Mouse (Mus musculus) right cerebral cortex, postnatal 4 days (tissue): ENCODE measurements at regions not wholly inside any gene's neighbourhood (a gene's known extent, or its start where the extent isn't known, plus 50 kb on each side); places are given as distances from the start of the nearest gene placed in this dataset.
A peak's percentile ranks its signal among the peaks of the same experiment; 100 is the strongest.
"Not testable (repeated sequence)": the region's sequence is repeated elsewhere in the genome, so short reads cannot be mapped to it uniquely, and the experiment has no call there.

Source experiments
- DNase-seq: peaks from one replicate; pipeline ENCODE4 v3.0.0-alpha.2; 2022

DNA sequence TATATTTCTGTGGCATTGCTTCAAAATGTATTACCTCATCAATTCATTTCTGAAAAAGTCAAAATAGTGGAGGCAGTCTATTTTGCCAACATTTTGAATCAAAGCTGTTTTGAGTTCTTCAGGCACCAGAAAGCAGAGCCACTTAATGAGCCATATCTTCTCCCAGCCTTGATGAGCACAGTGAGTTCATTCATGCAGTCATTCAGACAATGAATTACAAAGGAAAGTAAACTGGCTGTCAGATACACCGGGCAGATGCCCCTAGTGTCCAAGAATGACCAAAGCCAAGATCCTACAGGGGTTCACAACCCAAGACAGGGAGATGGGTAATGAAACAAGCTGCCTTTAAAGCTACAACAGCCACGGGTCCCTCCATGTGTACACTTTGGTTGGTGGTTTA, 798.7 kb downstream of the Cypt12 start:
- no peak for DNase-seq

DNA sequence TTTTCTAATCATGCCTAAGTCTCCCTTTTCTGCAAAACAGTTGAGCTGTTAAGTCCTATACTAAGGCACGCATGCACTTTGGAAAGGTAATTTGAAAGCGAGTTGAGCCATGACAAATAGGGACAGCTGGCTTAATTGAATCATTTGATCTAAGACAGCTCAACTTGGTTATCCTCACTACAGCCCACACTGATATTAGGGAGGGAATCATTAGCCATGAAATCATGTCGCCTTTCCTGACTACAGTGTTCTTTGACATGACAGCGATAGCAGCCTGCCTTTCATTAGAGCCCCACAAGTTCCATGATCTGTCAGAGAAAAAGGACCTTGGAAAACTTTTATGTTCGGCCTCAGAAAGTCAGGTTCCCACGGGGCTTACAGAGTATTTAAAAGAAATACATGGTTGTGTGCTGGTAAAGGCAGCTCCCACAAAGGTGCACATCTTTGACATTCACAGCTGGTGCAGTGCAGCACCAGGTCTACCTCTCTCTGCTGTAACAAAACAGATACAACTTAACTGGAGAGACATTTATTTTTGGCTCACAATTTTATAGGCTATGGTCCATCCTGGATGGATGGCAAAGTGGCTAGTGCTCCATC, 803.5 kb downstream of the Cypt12 start:
- DNase-seq, result no peak

DNA sequence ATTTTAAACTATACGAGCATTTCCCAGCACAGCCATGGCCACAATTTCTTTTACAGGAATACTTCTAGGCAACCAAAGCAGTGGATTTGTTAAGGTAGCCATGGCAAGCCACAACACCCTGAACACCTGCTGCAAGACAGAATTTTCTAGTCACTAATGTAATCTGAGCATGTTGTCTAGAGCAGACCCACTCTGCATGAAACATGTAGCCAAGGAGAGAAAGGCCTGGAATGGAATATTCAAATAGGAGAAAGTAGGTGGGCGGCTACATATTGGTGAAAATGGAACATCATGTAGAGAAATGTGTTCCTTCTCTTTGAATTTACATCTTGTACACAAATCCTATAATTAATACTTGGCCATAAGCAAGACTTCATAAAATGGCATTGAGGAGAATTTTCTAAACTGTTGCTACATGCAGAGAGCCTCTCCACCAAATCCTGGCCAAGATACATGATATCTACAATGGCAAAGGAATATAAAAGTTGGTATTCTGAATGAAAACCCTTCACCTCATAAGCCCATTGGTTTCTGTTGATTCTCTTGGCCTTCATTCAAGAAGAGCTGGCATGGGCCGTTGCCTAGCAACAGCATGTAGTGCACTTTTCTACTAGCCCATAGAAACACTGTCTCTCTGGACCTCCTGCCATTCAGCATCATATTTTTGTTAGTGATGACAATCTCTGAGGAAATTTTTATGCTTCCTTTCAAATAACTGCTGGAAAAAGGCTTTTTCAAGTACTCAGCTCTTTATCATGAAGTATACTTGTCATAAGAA, 816.3 kb downstream of the Cypt12 start:
- peak; percentile 68 for DNase-seq

DNA sequence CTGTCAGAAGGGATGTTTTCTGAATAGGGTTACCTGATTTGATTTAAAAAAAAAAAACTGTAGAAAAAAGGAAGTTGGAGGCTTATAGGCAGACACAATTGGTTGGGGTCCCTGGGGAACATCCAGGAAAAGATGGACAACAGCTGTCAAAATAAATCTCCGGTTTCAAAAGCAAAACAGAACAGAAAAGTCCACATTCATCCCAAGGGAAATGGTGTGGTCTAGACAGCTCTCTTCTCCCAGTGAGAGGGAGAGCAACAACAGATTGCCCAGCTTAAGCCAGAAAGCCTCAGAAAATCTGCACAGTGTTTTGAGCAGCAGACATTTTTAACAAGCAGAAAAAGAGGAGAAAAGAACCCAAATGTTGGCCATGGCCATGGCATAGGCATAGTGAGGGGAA, 830.3 kb downstream of the Cypt12 start:
- DNase-seq, result no peak

DNA sequence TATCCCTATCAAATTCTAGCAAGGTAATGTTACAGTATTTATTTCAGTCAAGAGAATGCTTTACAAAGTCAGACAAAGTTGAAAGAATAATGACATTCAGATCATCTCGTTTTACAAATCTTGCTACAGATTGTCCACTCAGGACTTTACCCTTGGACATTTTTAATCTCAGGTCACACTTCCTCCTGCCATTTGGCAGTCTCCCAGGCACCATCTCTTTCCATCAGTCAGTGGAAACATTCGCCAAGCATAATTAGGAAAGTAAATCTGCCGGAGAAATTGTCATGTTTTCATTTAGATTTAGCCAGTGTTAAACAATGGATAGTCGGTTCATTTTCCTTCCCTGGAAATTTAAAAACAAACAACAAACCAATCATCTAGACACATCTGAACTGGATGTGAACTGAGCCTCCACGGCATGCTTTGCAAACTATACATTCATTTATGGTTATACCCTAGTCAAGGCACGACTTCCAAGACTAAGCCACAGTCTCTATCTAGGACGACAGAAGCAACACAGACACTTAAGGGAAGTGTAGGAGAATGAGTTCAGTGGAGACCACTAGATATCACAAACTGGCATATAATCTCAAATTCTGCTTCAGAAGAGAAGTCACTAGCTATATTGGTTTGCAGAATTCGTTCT, 839.4 kb downstream of the Cypt12 start:
- DNase-seq, result no peak

DNA sequence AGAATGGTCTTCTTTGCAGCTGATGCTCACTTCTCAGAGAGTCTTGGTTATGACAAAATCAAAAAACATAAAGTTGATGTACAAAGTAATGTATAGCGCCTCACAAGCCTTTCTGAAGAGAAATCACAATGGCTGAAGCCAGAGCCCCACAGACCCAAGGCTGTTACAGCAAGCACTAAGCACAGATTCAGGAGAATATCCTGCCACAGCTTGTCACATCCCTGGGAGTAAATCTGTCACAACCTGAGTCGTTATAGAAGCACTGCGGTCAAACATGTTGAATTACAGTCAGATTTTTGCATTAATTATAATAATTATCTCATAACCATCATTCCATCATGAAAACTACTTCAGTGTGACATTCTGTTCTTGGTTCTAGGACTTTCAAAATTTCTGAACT, 825.7 kb downstream of the 1700064H15Rik start:
- no peak for DNase-seq

GRCm38 (mm10) chr3:18828788-18829320, 799.6 kb downstream of the 1700064H15Rik start:
- not testable (repeated sequence) for DNase-seq

DNA sequence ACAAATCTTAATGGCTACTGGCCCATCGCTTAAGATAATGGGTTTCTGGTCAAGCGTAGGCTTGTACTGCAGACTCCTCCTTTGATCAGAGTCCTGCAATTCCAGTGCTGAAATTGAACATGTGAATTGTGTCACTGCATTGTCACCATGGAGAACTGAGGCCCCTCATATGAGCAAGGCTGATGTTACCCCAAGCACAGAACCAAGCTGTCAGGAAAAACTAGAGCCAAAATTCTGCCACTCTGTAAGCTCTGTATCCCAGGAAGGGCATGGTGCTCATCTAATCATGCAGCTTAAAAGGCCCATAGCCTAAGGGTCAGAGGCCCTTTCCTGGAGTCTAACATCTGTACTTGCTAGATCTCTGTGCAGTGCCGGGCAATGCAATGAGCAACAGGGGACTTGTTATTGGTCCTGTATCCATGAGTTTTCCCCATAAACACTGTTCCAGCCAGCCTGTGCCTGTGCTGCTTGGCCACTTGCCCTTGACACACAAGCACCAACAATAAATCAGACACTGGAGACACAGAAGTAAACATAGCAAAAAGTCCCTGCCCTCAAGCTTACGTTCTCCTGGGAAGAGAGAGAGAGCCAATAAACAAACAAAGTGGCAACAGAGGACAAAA, 760.2 kb downstream of the 1700064H15Rik start:
- no peak for DNase-seq

GRCm38 (mm10) chr3:18868758-18869157, 759.7 kb downstream of the 1700064H15Rik start:
- no peak for DNase-seq

DNA sequence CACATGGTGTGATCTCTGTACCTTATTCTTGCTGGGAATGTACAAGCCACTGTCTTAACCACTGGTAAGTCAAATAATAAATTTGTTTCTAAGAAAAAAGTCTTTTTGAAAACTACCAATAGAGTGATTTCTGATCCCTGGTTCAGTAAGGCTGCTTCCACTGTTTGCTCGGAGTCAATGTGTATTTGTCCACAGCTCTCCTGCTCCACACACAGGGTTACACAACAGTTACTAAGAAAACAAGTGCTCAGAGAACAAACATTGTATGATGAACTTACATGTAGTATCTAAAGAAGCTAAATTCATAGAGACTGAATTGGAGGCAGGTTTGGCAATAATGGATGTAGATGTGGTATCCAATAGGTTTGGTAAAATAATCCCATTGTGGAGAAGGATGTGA, 751.4 kb downstream of the 1700064H15Rik start:
- DNase-seq, result no peak

- no peak for DNase-seq
Measured at GRCm38 (mm10) chr3:18877572-18877971, 750.9 kb downstream of the 1700064H15Rik start.

DNA sequence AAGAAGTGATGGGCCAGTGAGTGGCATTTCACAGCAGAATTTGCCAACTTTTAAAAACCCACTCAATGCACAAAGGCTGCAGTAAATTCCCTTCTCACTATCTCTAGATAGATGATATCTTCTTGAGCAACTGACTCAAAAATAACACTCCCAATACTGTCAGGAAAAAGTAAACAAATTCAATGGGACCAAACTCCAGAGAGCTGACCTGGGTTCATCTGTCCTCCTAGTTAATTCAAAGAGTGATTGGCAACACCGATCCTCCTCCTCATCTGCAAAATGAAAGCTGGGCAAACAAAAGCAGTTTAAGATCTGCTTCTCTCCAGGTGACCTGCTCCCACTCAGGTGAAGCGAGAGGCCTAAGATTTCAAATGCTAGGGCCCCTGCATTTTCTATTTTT, 747.3 kb downstream of the 1700064H15Rik start:
- no peak for DNase-seq

DNA sequence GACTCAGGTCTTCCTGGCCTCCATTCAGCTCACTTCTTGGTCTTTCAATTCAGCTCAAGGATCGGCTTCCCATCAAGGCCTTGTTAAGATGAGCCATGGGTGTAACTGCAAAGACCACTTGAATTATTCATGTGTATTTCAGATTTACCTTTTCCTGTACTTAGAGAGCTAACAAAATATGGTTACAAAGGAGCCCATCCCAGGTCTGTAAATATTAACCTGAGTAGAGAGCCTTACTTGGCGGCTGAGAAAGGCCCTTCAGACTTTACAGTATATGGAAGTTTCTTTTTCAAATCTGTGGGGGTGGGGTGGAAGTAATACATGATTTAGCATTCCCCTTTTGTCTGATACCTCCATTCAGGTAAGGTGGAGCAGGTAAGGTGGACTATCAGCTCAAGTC, 735.7 kb downstream of the 1700064H15Rik start:
- DNase-seq, result no peak

- DNase-seq, result peak; percentile 14
Measured at GRCm38 (mm10) chr3:18905769-18906168, 722.7 kb downstream of the 1700064H15Rik start.

GRCm38 (mm10) chr3:18906210-18906609, 722.3 kb downstream of the 1700064H15Rik start:
- no peak for DNase-seq

DNA sequence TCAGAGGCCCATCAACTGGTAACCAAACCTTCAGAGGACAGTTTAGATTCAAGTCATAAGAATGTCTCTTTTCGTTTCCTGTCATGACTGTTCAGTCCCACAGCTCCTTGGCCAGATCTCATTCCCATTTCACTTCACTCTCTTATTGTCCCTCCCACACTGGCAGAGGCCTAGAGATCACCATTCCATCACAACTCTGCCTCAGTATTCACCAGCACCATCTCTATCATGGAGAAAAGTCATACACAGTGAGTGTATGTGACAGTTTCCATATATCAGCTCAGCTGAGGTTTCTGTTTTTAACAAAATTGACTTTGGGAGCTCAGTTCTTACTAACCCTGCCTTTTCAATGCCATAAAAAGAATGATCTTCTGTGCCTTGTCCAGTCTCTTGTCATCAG, 719.7 kb downstream of the 1700064H15Rik start:
- no peak for DNase-seq

- no peak for DNase-seq
Measured at GRCm38 (mm10) chr3:18928401-18929104, 699.9 kb downstream of the 1700064H15Rik start.

GRCm38 (mm10) chr3:18929105-18929492, 699.4 kb downstream of the 1700064H15Rik start:
- no peak for DNase-seq

DNA sequence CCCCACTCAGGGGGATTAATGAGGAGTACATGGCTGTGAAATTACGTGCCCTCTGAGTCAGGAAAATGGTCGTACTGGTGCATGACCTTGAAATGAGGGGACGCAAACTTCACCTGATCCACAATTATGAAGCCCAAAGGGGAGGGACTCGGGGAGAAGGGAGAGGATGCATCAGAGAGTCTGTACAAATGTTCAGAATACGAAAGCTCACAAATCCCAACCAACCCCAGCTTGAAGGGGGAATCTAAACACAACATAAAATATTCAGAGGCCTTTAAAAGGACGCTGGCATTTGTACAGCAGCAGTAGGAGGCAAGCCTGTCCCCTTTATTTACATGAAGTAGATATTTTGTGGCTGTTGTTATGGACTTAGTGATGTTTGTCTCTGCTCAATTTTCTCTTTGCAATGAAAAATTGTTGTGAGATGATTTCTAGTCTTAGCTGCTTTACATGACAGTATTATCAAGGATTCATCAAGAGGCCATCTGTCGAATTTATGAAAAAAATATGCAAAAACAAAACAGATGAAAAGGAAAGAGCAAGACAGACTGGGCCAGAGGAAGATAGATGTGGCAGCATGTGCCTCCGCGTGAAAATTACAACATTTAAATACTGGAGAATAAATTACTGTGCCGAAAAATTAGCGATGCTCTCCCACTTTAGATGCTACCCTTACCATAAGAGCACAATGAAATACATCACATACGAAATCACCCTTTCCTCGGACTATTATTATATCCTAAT, 695.3 kb downstream of the 1700064H15Rik start:
- no peak for DNase-seq

DNA sequence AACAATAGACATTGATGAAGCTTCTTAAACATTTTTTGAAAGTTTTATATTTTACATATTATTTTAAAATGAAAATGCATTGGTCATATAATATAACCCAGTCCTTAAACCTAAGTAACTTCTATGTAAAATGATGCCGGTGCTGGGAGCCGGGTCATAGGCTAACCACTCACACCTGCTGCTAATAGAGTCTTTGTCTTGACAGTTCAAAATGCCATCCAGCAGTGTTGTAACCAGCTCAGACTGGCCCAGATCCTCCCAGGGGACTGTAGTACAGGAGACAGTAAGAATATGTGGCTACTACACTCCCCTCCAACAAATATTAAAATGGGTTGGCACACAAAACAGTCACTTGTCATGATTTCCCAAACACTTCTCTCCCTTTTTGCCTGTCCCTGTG, 693.6 kb downstream of the 1700064H15Rik start:
- DNase-seq, result no peak

DNA sequence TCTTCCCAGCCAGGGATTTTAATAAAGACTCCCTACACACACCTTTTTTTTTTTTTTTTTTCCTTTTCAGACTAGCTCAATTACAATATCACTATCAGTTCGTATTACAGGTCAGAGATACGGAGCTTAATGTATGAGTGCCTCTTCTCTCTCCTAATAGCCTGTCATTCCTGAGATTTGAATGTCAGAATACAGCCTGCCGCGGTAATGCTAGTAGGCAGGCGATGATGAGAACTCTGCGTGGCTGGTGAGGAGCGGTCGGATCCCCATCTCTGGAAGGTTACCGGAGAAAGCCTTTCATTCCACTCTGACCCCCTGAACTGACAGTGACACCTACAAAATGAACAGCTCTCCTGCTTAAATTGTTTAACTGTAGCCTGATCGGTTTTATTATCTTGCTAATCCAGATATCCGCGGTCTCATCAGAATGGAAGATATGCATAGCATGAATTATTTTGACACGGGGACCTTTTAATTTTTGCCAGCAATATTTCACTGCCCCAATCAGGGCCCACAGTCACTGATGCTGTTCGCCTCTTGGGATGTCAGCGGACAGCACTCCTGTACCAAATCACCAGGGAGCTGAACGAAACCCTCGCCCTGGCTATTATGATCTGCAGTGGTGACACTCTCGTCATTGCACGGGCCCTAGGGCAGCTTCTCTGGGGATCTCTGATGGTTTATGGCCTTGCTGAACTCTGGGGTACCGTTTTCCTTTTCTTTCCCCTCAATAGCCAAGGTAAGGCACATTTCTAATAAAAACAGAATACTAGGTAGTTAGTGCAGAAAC, 690.9 kb downstream of the 1700064H15Rik start:
- DNase-seq, result no peak
